Mouse (Mus musculus) thymus, adult 2 months (tissue): ENCODE data around the gene Hist1h3a. TPM values are rescaled to one million over a fixed set of nuclear protein-coding genes. Genes with fewer than 3 reads are reported as not detected.
"Not testable (repeated sequence)": the region's sequence is repeated elsewhere in the genome, so short reads cannot be mapped to it uniquely, and the experiment has no call there.

Source experiments
- DNase-seq: peaks from one replicate; pipeline ENCODE4 v3.0.0; 2021
- H3K27ac ChIP-seq: fragments of 200-500 bp; 2 replicates; pipeline ENCODE4 v1.5.1; 2012; ENCODE audit warnings: low read length, control low read depth; ENCODE audit not compliant: control insufficient read depth, insufficient read depth
- H3K27me3 ChIP-seq: fragments of 200-500 bp; 2 replicates; pipeline ENCODE4 v1.6.1; 2012; ENCODE audit warnings: mild to moderate bottlenecking, low read length, moderate library complexity, mixed read lengths; ENCODE audit not compliant: control insufficient read depth, insufficient read depth
- H3K36me3 ChIP-seq: fragments of 200-500 bp; 2 replicates; pipeline ENCODE4 v1.6.1; 2012; ENCODE audit warnings: mild to moderate bottlenecking, low read length, moderate library complexity; ENCODE audit not compliant: control insufficient read depth, insufficient read depth
- H3K4me1 ChIP-seq: fragments of 200-500 bp; replicated peaks from 2 replicates; pipeline ENCODE4 v1.6.1; 2012; ENCODE audit warnings: low read length; ENCODE audit not compliant: control insufficient read depth, insufficient read depth
- H3K4me3 ChIP-seq: fragments of 200-500 bp; 2 replicates; pipeline ENCODE4 v1.5.1; 2012; ENCODE audit warnings: mild to moderate bottlenecking, low read length, control low read depth, moderate library complexity; ENCODE audit not compliant: control insufficient read depth, insufficient read depth
- CTCF ChIP-seq: fragments of 200-500 bp; IDR thresholded peaks from 2 replicates; pipeline ENCODE4 v1.5.1; 2012; ENCODE audit warnings: mild to moderate bottlenecking, control low read depth, low read length, moderate library complexity, borderline replicate concordance; ENCODE audit not compliant: control insufficient read depth, poor library complexity, insufficient read depth; ENCODE audit errors: extremely low read depth
- POLR2A ChIP-seq: fragments of 200-500 bp; IDR thresholded peaks from 2 replicates; pipeline ENCODE4 v1.6.1; 2012; ENCODE audit warnings: mild to moderate bottlenecking, low read length, control low read depth, moderate library complexity; ENCODE audit not compliant: control insufficient read depth, poor library complexity, insufficient read depth; ENCODE audit errors: extremely low read depth
- WGBS: fragments of 180-500 bp; shearing (Covaris S2); methylation state at CpG from one replicate; pipeline ENCODE4 v1.1.7; 2018; 5-methylcytosine and 5-hydroxymethylcytosine counted together
- polyA plus RNA-seq: library from polyadenylated mRNA; depleted of rRNA; stranded (reverse); fragments of >200 nt; gene quantifications from 2 replicates; pipeline ENCODE4 v1.2.3, GENCODE M21; 2012

The Hist1h3a gene
- polyA plus RNA-seq, 1 experiment: 348 TPM

- 80% methylated on average over 7 of the region's 7 CpGs for WGBS
- H3K27ac ChIP-seq: no peak overlapping the region; the same call in 1 of the 2 replicates
- no peaks in the 10 kb centered on the region for H3K4me1 ChIP-seq
- H3K4me3 ChIP-seq: no peak overlapping the region
- DNase-seq: no peak
- no peaks in the 10 kb centered on the region for H3K36me3 ChIP-seq
- TF ChIP-seq CTCF (no peak), POLR2A (no peak)
- no peaks in the 10 kb centered on the region for H3K27me3 ChIP-seq
Measured at GRCm38 (mm10) chr13:23778339-23778738, 16.2 kb upstream of the Hist1h3a start.

GRCm38 (mm10) chr13:23772561-23773313, 10.6 kb upstream of the Hist1h3a start:
- no peaks in the 10 kb centered on the region for H3K27me3 ChIP-seq
- WGBS: 74% methylated on average over 21 of the region's 21 CpGs
- no peaks in the 10 kb centered on the region for H3K36me3 ChIP-seq
- TF ChIP-seq POLR2A (no peak), CTCF (no peak)
- H3K27ac ChIP-seq: no peak overlapping the region
- no peak overlapping the region for H3K4me3 ChIP-seq
- DNase-seq: no peak
- no peaks in the 10 kb centered on the region for H3K4me1 ChIP-seq

GRCm38 (mm10) chr13:23769613-23770012, 7.4 kb upstream of the Hist1h3a start, which contains the start of gene Trim38:
Gene Trim38 (plus strand): TSS chr13:23769913.
- not testable (repeated sequence) for H3K27me3 ChIP-seq

GRCm38 (mm10) chr13:23768834-23769397, 6.7 kb upstream of the Hist1h3a start:
- no peaks in the 10 kb centered on the region for H3K36me3 ChIP-seq
- H3K27ac ChIP-seq: no peak overlapping the region
- no peaks in the 10 kb centered on the region for H3K27me3 ChIP-seq
- DNase-seq: no peak
- H3K4me1 ChIP-seq: peaks cover 7% of the 10 kb centered on the region
- TF ChIP-seq CTCF (no peak), POLR2A (no peak)
- no peak overlapping the region for H3K4me3 ChIP-seq
- 19% methylated on average over 5 of the region's 5 CpGs for WGBS

More at GRCm38 (mm10) chr13:23769613-23770012, 7.4 kb upstream of the Hist1h3a start, which contains the start of gene Trim38:
- 94% methylated on average over 2 of the region's 2 CpGs for WGBS
- H3K4me3 ChIP-seq, H3K27ac ChIP-seq, H3K36me3 ChIP-seq, DNase-seq, H3K4me1 ChIP-seq: not testable (repeated sequence)

GRCm38 (mm10) chr13:23766772-23767171, 4.6 kb upstream of the Hist1h3a start:
- no peak for DNase-seq
- Histone ChIP-seq H3K4me3 (no peak overlapping the region), H3K27ac (no peak overlapping the region), H3K4me1 (peaks cover 9% of the 10 kb centered on the region), H3K27me3 (no peaks in the 10 kb centered on the region), H3K36me3 (no peaks in the 10 kb centered on the region)
- TF ChIP-seq CTCF (no peak), POLR2A (no peak)

GRCm38 (mm10) chr13:23765172-23765513, 3.0 kb upstream of the Hist1h3a start:
- H3K27ac ChIP-seq: no peak overlapping the region
- peaks cover 9% of the 10 kb centered on the region for H3K4me1 ChIP-seq
- no peak overlapping the region for H3K4me3 ChIP-seq
- 50% methylated on average over 1 of the region's 1 CpGs for WGBS
- no peaks in the 10 kb centered on the region for H3K36me3 ChIP-seq
- TF ChIP-seq POLR2A (no peak), CTCF (no peak)
- no peaks in the 10 kb centered on the region for H3K27me3 ChIP-seq
- DNase-seq: no peak
